Comparison of ENCODE assay signal across 9 mouse cellular contexts in genomic region chr8:87472271-87473236, GRCm38 (mm10). TPM values are rescaled to one million over a fixed set of nuclear protein-coding genes. Genes with fewer than 3 reads are reported as not detected.
DNase-seq lines count a peak whose midpoint lies in the region; ATAC-seq and TF ChIP-seq lines count a peak whose summit lies in the region.
"Had no signal": no experiment of that assay in that cellular context is flagged by ENCODE, and none has a peak within 500 bp of the region (broad histone marks: within the 10 kb centered on the region; RNA-seq: fewer than 3 reads in every experiment).

TSS of gene Cbln1 (minus strand) at chr8:87472609.

- intact Hi-C loops in heart, postnatal 14 days (cut with DNase I), result no loop called here

- peak; percentile 95 for ATAC-seq in forebrain, embryonic 16.5 days
- peak; percentile 90 for ATAC-seq in liver, embryonic 14.5 days (ENCODE audit: insufficient read depth)
- peak; percentile 91 for ATAC-seq in neural tube, embryonic 12.5 days (ENCODE audit: low FRiP score, low read depth)

- in situ Hi-C loops in ES-E14 (cut with MboI; ENCODE audit: low sequenced_read_pairs in 2 of 2, unreplicated experiment in 2 of 2), result no loop called here

- no peak within 1 kb of the TSS for H3K27ac ChIP-seq in ES-E14 (ENCODE audit: insufficient read depth, low read depth, low read length, poor library complexity, severe bottlenecking)
- peak within 1 kb of the TSS; percentile 99 for H3K27ac ChIP-seq in cerebellum, adult 2 months (ENCODE audit: insufficient read depth, low read length)
- H3K27ac ChIP-seq in forebrain, embryonic 16.5 days (ENCODE audit: low read length), result peak within 1 kb of the TSS; percentile 1; the same call in 1 of the 2 replicates
- H3K27ac ChIP-seq in liver, embryonic 14.5 days, result no peak within 1 kb of the TSS
- peak within 1 kb of the TSS; percentile 26; the same call in 1 of the 2 replicates for H3K27ac ChIP-seq in neural tube, embryonic 12.5 days
- H3K27ac ChIP-seq in testis, adult 2 months (ENCODE audit: control insufficient read depth, insufficient read depth, low read depth, low read length), result peak within 1 kb of the TSS; percentile 51

- under 1% methylated on average over 117 of the region's 122 CpGs for WGBS in cerebellum, adult 2 months
- under 1% methylated on average over 90 of the region's 122 CpGs for WGBS in forebrain, embryonic 16.5 days
- 3% methylated on average over 116 of the region's 122 CpGs for WGBS in large intestine, adult 2 months
- WGBS in liver, embryonic 14.5 days (ENCODE audit: insufficient replicate concordance), result under 1% methylated on average over 100 of the region's 122 CpGs
- WGBS in neural tube, embryonic 12.5 days, result under 1% methylated on average over 118 of the region's 122 CpGs

- H3K27me3 ChIP-seq in cerebellum, adult 2 months (ENCODE audit: control insufficient read depth, insufficient read depth, low read length), result no peaks in the 10 kb centered on the region
- peaks cover 52% of the 10 kb centered on the region for H3K27me3 ChIP-seq in forebrain, embryonic 16.5 days (replicated peaks; ENCODE audit: control insufficient read depth, insufficient read depth, low read length)
- H3K27me3 ChIP-seq in liver, embryonic 14.5 days (ENCODE audit: control insufficient read depth, insufficient read depth, low read length), result peaks cover 80% of the 10 kb centered on the region
- H3K27me3 ChIP-seq in neural tube, embryonic 12.5 days (replicated peaks), result peaks cover 68% of the 10 kb centered on the region
- H3K27me3 ChIP-seq in testis, adult 2 months (ENCODE audit: control insufficient read depth, insufficient read depth, low read length), result peaks cover 6% of the 10 kb centered on the region; the same call in 1 of the 2 replicates

- peak; percentile 87 for DNase-seq in ES-E14 (ENCODE audit: low read depth, low spot score)
- peak; percentile 96 to 97 for DNase-seq in cerebellum, adult 2 months
- peak; percentile 84 to 86 for DNase-seq in heart, postnatal 14 days
- DNase-seq in large intestine, adult 2 months (ENCODE audit: low read depth, low spot score), result peak; percentile 29
- DNase-seq in liver, embryonic 14.5 days (ENCODE audit: low read depth in 3 of 3, low spot score in 3 of 3), result peak; percentile 45 to 51 (median 47)

- H3K36me3 ChIP-seq in ES-E14 (ENCODE audit: control insufficient read depth, insufficient read depth, low read length, poor library complexity, severe bottlenecking), result no peaks in the 10 kb centered on the region
- no peaks in the 10 kb centered on the region for H3K36me3 ChIP-seq in forebrain, embryonic 16.5 days (ENCODE audit: control insufficient read depth, insufficient read depth)
- H3K36me3 ChIP-seq in liver, embryonic 14.5 days (replicated peaks; ENCODE audit: control insufficient read depth, insufficient read depth, low read depth), result no peaks in the 10 kb centered on the region
- H3K36me3 ChIP-seq in neural tube, embryonic 12.5 days, result no peaks in the 10 kb centered on the region
- no peaks in the 10 kb centered on the region for H3K36me3 ChIP-seq in testis, adult 2 months (ENCODE audit: control insufficient read depth, insufficient read depth, low read length)
- H3K36me3 ChIP-seq: G1E had no signal

- TF ChIP-seq CTCF in cerebellum, adult 2 months (IDR thresholded peaks at IDR 0.05; ENCODE audit: borderline replicate concordance, insufficient read depth, low read depth, low read length), result peak; percentile 55; the same call in 1 of the 2 replicates
- TF ChIP-seq CTCF in liver, embryonic 14.5 days (IDR thresholded peaks at IDR 0.05; ENCODE audit: low read depth), result no peak
- TF ChIP-seq CTCF in testis, adult 2 months (IDR thresholded peaks at IDR 0.05; ENCODE audit: control insufficient read depth, insufficient read depth, insufficient replicate concordance, low read depth, low read length), result peak; percentile 59

- TF ChIP-seq POLR2A in cerebellum, adult 2 months (IDR thresholded peaks at IDR 0.05; ENCODE audit: borderline replicate concordance, insufficient read depth, low read length), result peak; percentile 87
- TF ChIP-seq POLR2A in testis, adult 2 months (IDR thresholded peaks at IDR 0.05; ENCODE audit: control insufficient read depth, low read depth, low read length), result no peak; the same call in 1 of the 2 replicates

- no peaks in the 10 kb centered on the region for H3K9me3 ChIP-seq in ES-E14 (ENCODE audit: control insufficient read depth, insufficient read depth, low read depth, low read length)
- no peaks in the 10 kb centered on the region for H3K9me3 ChIP-seq in forebrain, embryonic 16.5 days (ENCODE audit: control insufficient read depth, low read length)
- no peaks in the 10 kb centered on the region for H3K9me3 ChIP-seq in liver, embryonic 14.5 days (ENCODE audit: control insufficient read depth, low read length)
- H3K9me3 ChIP-seq in neural tube, embryonic 12.5 days, result no peaks in the 10 kb centered on the region

- no peak for TF ChIP-seq EP300 in liver, embryonic 14.5 days (IDR thresholded peaks at IDR 0.05; ENCODE audit: low read depth)

- peak within 1 kb of the TSS; percentile 74 for H3K9ac ChIP-seq in ES-E14 (ENCODE audit: insufficient read depth, low read depth, low read length, poor library complexity, severe bottlenecking)
- H3K9ac ChIP-seq in forebrain, embryonic 16.5 days (replicated peaks; ENCODE audit: low read depth, low read length), result peak within 1 kb of the TSS; percentile 66
- H3K9ac ChIP-seq in liver, embryonic 14.5 days (replicated peaks), result no peak within 1 kb of the TSS
- peak within 1 kb of the TSS; percentile 70 for H3K9ac ChIP-seq in neural tube, embryonic 12.5 days

- H3K4me1 ChIP-seq in ES-E14 (ENCODE audit: control insufficient read depth in 2 of 2, insufficient read depth in 2 of 2, low read length in 2 of 2, poor library complexity in 1 of 2), result peaks cover 0 to 5% of the 10 kb centered on the region in 2 experiments; a peak in 3 of 4 replicates
- peaks cover 5% of the 10 kb centered on the region; the same call in 1 of the 2 replicates for H3K4me1 ChIP-seq in cerebellum, adult 2 months (ENCODE audit: control insufficient read depth, insufficient read depth, low read length)
- H3K4me1 ChIP-seq in forebrain, embryonic 16.5 days (replicated peaks; ENCODE audit: control insufficient read depth, insufficient read depth, low read length), result peaks cover 46% of the 10 kb centered on the region
- H3K4me1 ChIP-seq in liver, embryonic 14.5 days (replicated peaks; ENCODE audit: control insufficient read depth in 2 of 2, insufficient read depth in 2 of 2, low read length in 1 of 2), result no peaks in the 10 kb centered on the region
- peaks cover 42% of the 10 kb centered on the region for H3K4me1 ChIP-seq in neural tube, embryonic 12.5 days
- peaks cover 33% of the 10 kb centered on the region for H3K4me1 ChIP-seq in testis, adult 2 months (ENCODE audit: control insufficient read depth, insufficient read depth, low read length)

- peak within 1 kb of the TSS; percentile 98 for H3K4me2 ChIP-seq in forebrain, embryonic 16.5 days (ENCODE audit: low read length)
- H3K4me2 ChIP-seq in liver, embryonic 14.5 days (ENCODE audit: low read depth), result peak within 1 kb of the TSS; percentile 65
- H3K4me2 ChIP-seq in neural tube, embryonic 12.5 days (replicated peaks), result peak within 1 kb of the TSS; percentile 95

- peak within 1 kb of the TSS; percentile 84 for H3K4me3 ChIP-seq in ES-E14 (ENCODE audit: insufficient read depth in 1 of 2, low read depth in 1 of 2, low read length in 2 of 2, poor library complexity in 1 of 2, severe bottlenecking in 1 of 2)
- peak within 1 kb of the TSS; percentile 99 for H3K4me3 ChIP-seq in cerebellum, adult 2 months (replicated peaks; ENCODE audit: insufficient read depth, low read depth, low read length)
- peak within 1 kb of the TSS; percentile 77 for H3K4me3 ChIP-seq in forebrain, embryonic 16.5 days (replicated peaks; ENCODE audit: low read length)
- peak within 1 kb of the TSS; percentile 18 to 44; a peak in 2 of 4 replicates for H3K4me3 ChIP-seq in liver, embryonic 14.5 days (ENCODE audit: insufficient read depth in 1 of 2, low read depth in 2 of 2, low read length in 2 of 2)
- H3K4me3 ChIP-seq in neural tube, embryonic 12.5 days, result peak within 1 kb of the TSS; percentile 58
- peak within 1 kb of the TSS; percentile 95 for H3K4me3 ChIP-seq in testis, adult 2 months (ENCODE audit: control insufficient read depth, low read depth, low read length)

TF ChIP-seq in ES-E14, 5 proteins besides CTCF, POLR2A, EP300 and RAD21:
- TF ChIP-seq MAFK (IDR thresholded peaks at IDR 0.05; ENCODE audit: insufficient read depth, low read depth, low read length) (no peak), ZNF384 (IDR thresholded peaks at IDR 0.05; ENCODE audit: low read depth, low read length) (no peak), ZC3H11A (IDR thresholded peaks at IDR 0.05; ENCODE audit: borderline replicate concordance, low read depth, low read length) (no peak), HCFC1 (IDR thresholded peaks at IDR 0.05; ENCODE audit: borderline replicate concordance, insufficient read depth, low read length) (peak; percentile 55; the same call in 1 of the 2 replicates), CHD2 (IDR thresholded peaks at IDR 0.05; ENCODE audit: low read depth, low read length) (no peak)

RNA-seq across cellular contexts. Expression of gene Cbln1, which starts in this region (rescaled TPM):
- 3.6 and 5.2 TPM in 2 replicates for total RNA-seq in ES-E14 (2012; rRNA removed)
- polyA plus RNA-seq in cerebellum, adult 2 months (2012; rRNA removed), result 886 and 1,066 TPM in 2 replicates
- polyA plus RNA-seq in forebrain, embryonic 16.5 days (2015; fragmentation: Nextera tagmentation; extraction: Ambion mirVana), result 4.6 and 5.9 TPM in 2 replicates
- total RNA-seq in heart, postnatal 14 days (2021), result under 1 TPM; 0.29 to 0.37 TPM
- polyA plus RNA-seq in large intestine, adult 2 months (2012; rRNA removed), result 0.05 and 0.12 TPM in 2 replicates
- polyA plus RNA-seq in liver, embryonic 14.5 days (2012; rRNA removed), result 0.02 and 0.06 TPM in 2 replicates
- polyA plus RNA-seq in liver, embryonic 14.5 days (2014; fragmentation: Nextera tagmentation; extraction: Ambion mirVana), result not detected in 2 replicates
- 14.1 and 14.7 TPM in 2 replicates for polyA plus RNA-seq in neural tube, embryonic 12.5 days (2016; fragmentation: Nextera tagmentation; extraction: Ambion mirVana)
- polyA plus RNA-seq in testis, adult 2 months (2012; rRNA removed), result 3.7 and 3.8 TPM in 2 replicates
- total RNA-seq: G1E had no signal
- polyA plus RNA-seq: G1E had no signal

Comparison
In these comparisons a context has a peak if more than half of its experiments do, and no peak if none do; other contexts are left out.
1. RNA of gene Cbln1 (polyA plus RNA-seq): 886 to 1,066 TPM in cerebellum, adult 2 months; 14.1 to 14.7 TPM in neural tube, embryonic 12.5 days, 4.6 to 5.9 TPM in forebrain, embryonic 16.5 days, 3.7 to 3.8 TPM in testis, adult 2 months, 0.05 to 0.12 TPM in large intestine, adult 2 months and 0.02 to 0.06 TPM in liver, embryonic 14.5 days; every median in the first group is over 10 times any median in the second.
2. Peak in DNase-seq in heart, postnatal 14 days; RNA of the gene not detected or under 1 TPM.
3. Peak in DNase-seq in large intestine, adult 2 months; RNA of the gene not detected or under 1 TPM.
4. Peak in DNase-seq, ATAC-seq, H3K4me3 ChIP-seq and H3K4me2 ChIP-seq in liver, embryonic 14.5 days; RNA of the gene not detected or under 1 TPM.
5. DNase-seq: peak in every context shown above with its lines; median percentile 96 in cerebellum, adult 2 months; 87 in ES-E14; 85 in heart, postnatal 14 days; 47 in liver, embryonic 14.5 days; 29 in large intestine, adult 2 months.
6. H3K27ac ChIP-seq: peak in cerebellum, adult 2 months (single experiment), forebrain, embryonic 16.5 days (single experiment), neural tube, embryonic 12.5 days (single experiment) and testis, adult 2 months (single experiment); none in ES-E14 (single experiment) and liver, embryonic 14.5 days (single experiment).
7. H3K4me3 ChIP-seq: peak in every context shown above with its lines; median percentile 99 in cerebellum, adult 2 months; 95 in testis, adult 2 months; 84 in ES-E14; 77 in forebrain, embryonic 16.5 days; 58 in neural tube, embryonic 12.5 days; 31 in liver, embryonic 14.5 days.
8. Peak in every context shown above with its lines, with median percentiles within 50 percentile points of each other: ATAC-seq and H3K4me2 ChIP-seq.